Mouse (Mus musculus) kidney, embryonic 14.5 days (tissue): ENCODE results near the gene Meis2. TPM values are rescaled to one million over a fixed set of nuclear protein-coding genes. Genes with fewer than 3 reads are reported as not detected.
A peak's percentile ranks its signal among the peaks of the same experiment; 100 is the strongest.

Experiments
- ATAC-seq: fragments of 200-750 bp; cut with Nextera tagmentation; 2 replicates; pipeline ENCODE4 v1.8.0; 2017; ENCODE audit warnings: moderate number of reproducible peaks, mild to moderate bottlenecking, moderate TSS enrichment, moderate library complexity; ENCODE audit not compliant: low FRiP score, low TSS enrichment
- H3K27ac ChIP-seq: fragments of 300-500 bp; sonication (generic); 2 replicates; pipeline ENCODE4 v1.5.1; 2014; ENCODE audit warnings: low read depth, mild to moderate bottlenecking, low read length, moderate library complexity, mixed read lengths
- H3K27me3 ChIP-seq: fragments of 300-500 bp; sonication (generic); 2 replicates; pipeline ENCODE4 v1.6.1; 2014; ENCODE audit warnings: mild to moderate bottlenecking, low read length; ENCODE audit not compliant: control insufficient read depth, insufficient read depth
- H3K36me3 ChIP-seq: fragments of 300-500 bp; sonication (generic); 2 replicates; pipeline ENCODE4 v1.6.1; 2014; ENCODE audit warnings: low read length, mixed read lengths; ENCODE audit not compliant: control insufficient read depth, insufficient read depth
- H3K4me1 ChIP-seq: fragments of 300-500 bp; sonication (generic); 2 replicates; pipeline ENCODE4 v1.6.1; 2014; ENCODE audit warnings: low read length, mixed read lengths; ENCODE audit not compliant: control insufficient read depth, insufficient read depth
- H3K4me2 ChIP-seq: fragments of 300-500 bp; sonication (generic); replicated peaks from 2 replicates; pipeline ENCODE4 v1.6.1; 2014; ENCODE audit warnings: low read depth, mild to moderate bottlenecking, low read length
- H3K4me3 ChIP-seq: fragments of 300-500 bp; sonication (generic); 2 replicates; pipeline ENCODE4 v1.5.1; 2014; ENCODE audit warnings: mild to moderate bottlenecking, low read length
- H3K9ac ChIP-seq: fragments of 300-500 bp; sonication (generic); 2 replicates; pipeline ENCODE4 v1.6.1; 2014; ENCODE audit warnings: low read depth, mild to moderate bottlenecking, low read length, moderate library complexity
- H3K9me3 ChIP-seq: fragments of 300-500 bp; sonication (generic); 2 replicates; pipeline ENCODE4 v1.6.1; 2016; ENCODE audit warnings: low read length; ENCODE audit not compliant: control insufficient read depth
- WGBS: fragments of 180-500 bp; shearing (Covaris S2); extraction: QIAGEN DNeasy Blood & Tissue Kit; methylation state at CpG from one replicate; pipeline ENCODE4 v1.1.7; 2014; 5-methylcytosine and 5-hydroxymethylcytosine counted together
- polyA plus RNA-seq: library from polyadenylated mRNA; unstranded; fragments of >200 nt; fragmentation: Nextera tagmentation; extraction: Ambion mirVana; gene quantifications from 2 replicates; pipeline ENCODE4 v1.2.1, GENCODE M21; 2014

Meis2 gene
- polyA plus RNA-seq, 1 experiment from 2014 or later = 112 TPM

GRCm38 (mm10) chr2:115988448-115988847 is 77.2 kb downstream of the Meis2 start:
- no peak overlapping the region for H3K27ac ChIP-seq
- no peak overlapping the region for H3K4me2 ChIP-seq
- H3K4me1 ChIP-seq = 0 out of 2 replicates have a peak, but pooled peaks cover 4% of the 10 kb centered on the region
- ATAC-seq = no peak
- H3K36me3 ChIP-seq = peaks cover 8% of the 10 kb centered on the region; the same call in 1 of the 2 replicates
- H3K4me3 ChIP-seq = no peak overlapping the region
- H3K9me3 ChIP-seq = no peaks in the 10 kb centered on the region
- no peaks in the 10 kb centered on the region for H3K27me3 ChIP-seq
- H3K9ac ChIP-seq = no peak overlapping the region
- 81% methylated on average over 4 of the region's 4 CpGs for WGBS

DNA sequence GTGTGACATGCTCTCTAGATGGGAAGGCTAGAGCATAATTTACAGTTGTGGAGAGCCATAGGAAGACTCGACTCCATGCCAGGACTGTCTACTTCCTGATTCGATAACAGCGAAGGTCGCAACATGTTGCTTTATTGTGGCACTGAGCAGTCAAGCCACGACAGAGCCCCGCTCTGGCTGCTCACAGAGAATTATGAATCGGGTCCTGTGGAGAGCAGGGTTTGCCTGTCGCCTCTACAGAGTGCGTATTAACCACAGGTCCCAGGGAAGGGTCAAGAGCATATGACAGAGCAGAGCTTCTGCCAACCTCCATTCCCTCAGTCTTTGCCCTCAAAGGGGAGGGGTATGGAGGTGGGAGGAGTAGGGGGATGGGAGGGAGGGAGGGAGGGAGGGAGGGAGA is 80.7 kb downstream of the Meis2 start:
- no peak for ATAC-seq
- no peak overlapping the region for H3K9ac ChIP-seq
- 82% methylated on average over 9 of the region's 9 CpGs for WGBS

DNA sequence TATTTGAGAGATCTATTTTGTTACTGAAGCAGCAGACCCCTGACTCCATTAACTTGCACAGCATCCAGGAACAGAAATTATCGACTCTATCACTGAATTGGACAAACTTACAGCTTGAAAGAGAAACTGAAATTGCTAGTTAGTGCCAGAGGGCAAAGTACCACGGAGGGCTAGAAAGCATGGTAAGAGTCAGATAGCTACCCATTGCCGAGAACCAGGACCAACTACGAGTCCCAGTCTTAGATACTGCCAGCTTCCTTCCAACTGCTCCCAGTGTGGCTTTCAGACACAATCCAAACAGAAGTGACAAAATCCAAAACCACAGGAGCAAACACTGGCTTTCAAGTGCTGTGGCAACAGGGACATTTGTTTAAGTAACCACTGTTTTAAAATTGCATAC is 81.2 kb downstream of the Meis2 start:
- 86% methylated on average over 4 of the region's 4 CpGs for WGBS
- Histone ChIP-seq H3K4me2 (no peak overlapping the region), H3K27me3 (no peaks in the 10 kb centered on the region), H3K27ac (no peak overlapping the region), H3K9ac (no peak overlapping the region), H3K4me1 (peaks cover 9% of the 10 kb centered on the region; the same call in 1 of the 2 replicates), H3K9me3 (no peaks in the 10 kb centered on the region), H3K4me3 (no peak overlapping the region), H3K36me3 (peaks cover 7% of the 10 kb centered on the region; the same call in 1 of the 2 replicates)
- no peak for ATAC-seq

More for the DNA sequence above, 80.7 kb downstream of the Meis2 start:
- Histone ChIP-seq H3K4me3 (no peak overlapping the region), H3K4me2 (no peak overlapping the region), H3K27ac (no peak overlapping the region), H3K27me3 (no peaks in the 10 kb centered on the region), H3K9me3 (no peaks in the 10 kb centered on the region), H3K36me3 (peaks cover 8% of the 10 kb centered on the region; the same call in 1 of the 2 replicates), H3K4me1 (peaks cover 7% of the 10 kb centered on the region; the same call in 1 of the 2 replicates)

GRCm38 (mm10) chr2:115980490-115980889 is 85.1 kb downstream of the Meis2 start:
- Histone ChIP-seq H3K4me3 (no peak overlapping the region), H3K27ac (no peak overlapping the region), H3K9ac (no peak overlapping the region), H3K36me3 (peaks cover 28% of the 10 kb centered on the region; the same call in 1 of the 2 replicates), H3K9me3 (no peaks in the 10 kb centered on the region), H3K27me3 (no peaks in the 10 kb centered on the region), H3K4me1 (peaks cover 9% of the 10 kb centered on the region; the same call in 1 of the 2 replicates), H3K4me2 (no peak overlapping the region)
- 0 out of 2 replicates have a peak, but pooled peaks have one; percentile 14 for ATAC-seq

- no peak overlapping the region for H3K4me2 ChIP-seq
- WGBS = 48% methylated on average over 14 of the region's 14 CpGs
Measured at GRCm38 (mm10) chr2:115979683-115980476, 85.8 kb downstream of the Meis2 start.

GRCm38 (mm10) chr2:115978666-115979065 is 87.0 kb downstream of the Meis2 start:
- Histone ChIP-seq H3K9me3 (no peaks in the 10 kb centered on the region), H3K27ac (no peak overlapping the region), H3K9ac (no peak overlapping the region), H3K4me1 (peaks cover 5% of the 10 kb centered on the region; the same call in 1 of the 2 replicates), H3K27me3 (no peaks in the 10 kb centered on the region), H3K4me2 (no peak overlapping the region), H3K4me3 (no peak overlapping the region), H3K36me3 (peaks cover 28% of the 10 kb centered on the region; the same call in 1 of the 2 replicates)
- 29% methylated on average over 5 of the region's 5 CpGs for WGBS
- ATAC-seq = no peak

More at GRCm38 (mm10) chr2:115979683-115980476, 85.8 kb downstream of the Meis2 start:
- Histone ChIP-seq H3K4me1 (peaks cover 9% of the 10 kb centered on the region; the same call in 1 of the 2 replicates), H3K4me3 (no peak overlapping the region), H3K27me3 (no peaks in the 10 kb centered on the region), H3K36me3 (peaks cover 29% of the 10 kb centered on the region; the same call in 1 of the 2 replicates), H3K9me3 (no peaks in the 10 kb centered on the region), H3K27ac (no peak overlapping the region), H3K9ac (no peak overlapping the region)
- ATAC-seq = peak; percentile 71

DNA sequence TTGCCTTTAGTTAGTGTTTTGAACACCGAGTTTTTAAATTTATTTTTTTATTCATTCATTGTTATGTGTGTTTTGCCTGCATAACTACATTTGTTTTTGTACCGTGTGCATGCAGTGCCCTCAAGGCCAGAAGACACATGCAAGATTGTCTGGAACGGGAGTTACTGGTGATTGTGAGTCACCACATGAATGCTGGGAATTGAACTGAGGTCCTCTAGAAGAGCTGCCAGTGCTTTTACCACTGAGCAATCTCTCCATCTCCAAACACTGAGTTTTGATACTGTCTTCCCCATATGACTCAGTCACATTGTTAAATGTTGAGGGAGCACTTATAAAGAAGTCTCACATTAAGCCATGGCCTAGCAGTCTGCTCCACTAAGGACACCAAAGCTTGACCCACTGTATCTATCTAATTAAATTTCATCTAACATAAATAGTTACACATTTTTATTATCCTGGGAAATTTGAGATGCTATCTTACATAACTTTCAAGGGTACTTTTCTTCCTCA is 94.3 kb downstream of the Meis2 start:
- Histone ChIP-seq H3K27me3 (no peaks in the 10 kb centered on the region), H3K36me3 (peaks cover 15% of the 10 kb centered on the region; the same call in 1 of the 2 replicates), H3K27ac (no peak overlapping the region), H3K4me1 (no peaks in the 10 kb centered on the region), H3K9me3 (no peaks in the 10 kb centered on the region), H3K4me3 (no peak overlapping the region), H3K4me2 (no peak overlapping the region), H3K9ac (no peak overlapping the region)
- WGBS = 85% methylated on average over 3 of the region's 3 CpGs
- no peak for ATAC-seq

GRCm38 (mm10) chr2:115970091-115970820 is 95.4 kb downstream of the Meis2 start:
- H3K4me2 ChIP-seq = no peak overlapping the region
- H3K4me3 ChIP-seq = no peak overlapping the region
- no peaks in the 10 kb centered on the region for H3K9me3 ChIP-seq
- H3K36me3 ChIP-seq = peaks cover 5% of the 10 kb centered on the region; the same call in 1 of the 2 replicates
- no peaks in the 10 kb centered on the region for H3K27me3 ChIP-seq
- WGBS = 82% methylated on average over 9 of the region's 9 CpGs
- H3K9ac ChIP-seq = no peak overlapping the region
- H3K4me1 ChIP-seq = no peaks in the 10 kb centered on the region
- H3K27ac ChIP-seq = no peak overlapping the region
- no peak for ATAC-seq
